Mouse (Mus musculus) kidney, postnatal 36 days (tissue): ENCODE data around the gene Sh3glb2.

Experiments
- DNase-seq, 2 experiments: peaks; one replicate each; pipeline ENCODE4 v3.0.0; 2021 to 2022; ENCODE audit warnings: mixed read lengths in 2 of 2

Sh3glb2 gene

DNA sequence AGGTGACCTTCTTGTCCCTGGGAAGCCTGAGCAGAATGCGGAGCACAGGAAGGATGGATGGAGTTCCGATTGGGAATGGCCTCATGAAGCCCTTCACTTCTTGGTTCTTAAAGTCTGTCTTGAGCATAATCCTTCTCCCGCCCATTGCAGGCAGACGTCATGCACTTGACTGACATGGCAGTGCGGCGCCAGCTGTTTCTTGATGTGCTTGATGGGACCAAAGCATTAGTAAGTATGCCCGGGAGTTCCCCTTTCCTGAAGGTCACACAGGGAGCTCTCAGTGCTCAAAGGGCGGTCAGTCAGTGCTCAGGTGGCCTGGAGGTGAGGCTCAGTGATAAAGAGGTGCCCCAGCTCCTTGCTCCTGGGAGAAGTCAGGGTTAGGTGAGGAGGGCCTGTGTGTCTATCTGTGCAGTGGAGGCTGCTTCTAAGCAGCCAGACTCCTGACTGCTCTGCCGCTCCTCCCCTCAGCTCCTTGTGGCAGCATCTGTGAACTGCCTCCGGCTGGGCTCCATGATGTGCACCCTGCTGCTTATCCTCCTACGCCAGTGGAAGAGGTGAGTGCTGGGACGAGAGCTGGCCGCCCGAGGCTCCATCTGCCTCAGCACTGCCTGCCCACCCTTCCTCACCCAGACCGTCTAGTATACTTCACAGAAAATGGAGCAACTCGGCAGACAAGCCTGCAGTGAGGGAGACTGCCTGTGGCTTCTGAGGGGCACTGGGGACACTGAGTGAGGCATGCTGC lies 22.8 kb downstream of the Sh3glb2 start:
- DNase-seq = no peak

DNA sequence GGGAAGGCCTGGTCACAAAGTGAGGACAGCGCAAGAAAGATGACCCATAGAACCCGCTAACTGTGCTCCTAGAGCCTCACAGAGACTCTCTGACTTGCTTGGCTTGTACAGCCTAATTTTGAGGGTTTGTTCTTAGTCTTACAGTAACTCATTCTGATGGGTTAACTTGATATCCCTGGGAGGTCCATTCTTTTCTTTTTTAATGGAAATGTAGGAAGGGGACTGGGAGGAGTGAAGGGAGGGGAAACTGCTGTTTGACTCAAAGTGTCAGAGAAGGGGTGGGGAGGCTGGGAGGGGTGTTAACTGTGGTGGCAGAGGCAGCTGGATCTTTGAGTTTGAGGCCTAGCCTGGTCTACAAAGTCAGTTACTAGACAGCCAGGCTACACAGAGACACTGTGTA lies 23.8 kb downstream of the Sh3glb2 start:
- no peak for DNase-seq

DNA sequence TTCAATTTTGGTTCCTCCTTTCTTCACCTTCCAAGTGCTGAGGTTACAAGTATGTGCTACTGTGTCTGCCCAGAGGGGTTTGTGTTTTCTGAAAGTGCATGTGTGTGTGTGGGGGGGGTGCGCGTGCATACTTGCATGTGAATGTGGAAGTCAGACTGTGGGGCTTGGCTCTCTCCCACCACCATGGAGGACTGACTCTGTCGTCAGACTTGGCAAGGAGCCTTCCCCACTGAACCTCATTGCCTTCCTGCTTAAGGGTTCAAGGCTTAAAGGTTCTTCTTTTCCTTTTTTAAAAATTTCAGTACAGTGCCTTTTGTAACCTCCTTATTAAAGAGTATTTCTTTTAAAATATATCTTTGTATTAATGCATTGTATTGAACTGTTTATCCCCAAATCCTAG lies 30.3 kb downstream of the Sh3glb2 start:
- no peak for DNase-seq

DNA sequence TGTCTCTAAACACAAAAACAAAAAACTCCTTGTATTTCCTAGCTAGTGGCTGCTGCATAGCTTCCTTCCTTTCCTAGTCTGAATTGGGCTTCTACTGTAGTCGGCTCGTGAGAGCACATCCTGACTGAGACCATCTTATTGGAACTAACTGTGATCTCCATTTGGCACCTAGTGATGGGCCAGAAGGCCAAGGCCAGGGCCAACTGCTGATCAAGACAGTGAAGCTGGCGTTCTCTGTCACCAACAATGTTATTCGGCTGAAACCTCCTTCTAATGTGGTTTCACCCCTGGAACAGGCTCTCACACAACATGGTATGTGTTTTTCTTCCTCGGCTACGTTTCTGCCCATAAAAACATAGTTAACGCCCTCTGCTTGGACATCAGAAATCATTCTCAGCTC lies 31.9 kb downstream of the Sh3glb2 start:
- no peak for DNase-seq

DNA sequence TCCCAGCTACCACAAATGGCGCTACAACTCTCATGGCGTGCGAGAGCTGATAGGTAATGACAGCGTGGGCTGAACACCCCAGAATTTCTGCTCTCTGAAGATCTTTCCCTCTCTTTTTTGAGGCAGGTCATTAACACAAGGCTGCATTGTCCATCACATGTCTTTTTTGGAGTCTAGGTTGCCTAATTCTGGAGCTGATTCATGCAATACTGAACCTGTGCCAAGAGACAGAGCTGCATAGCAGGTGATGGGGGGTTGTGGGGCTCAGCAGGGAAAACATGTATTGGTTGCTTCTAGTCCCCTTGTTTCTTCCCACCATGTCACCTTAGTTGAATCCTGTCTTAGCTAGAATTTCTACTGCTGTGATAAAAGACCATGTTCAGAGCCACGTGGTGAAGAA lies 33.8 kb downstream of the Sh3glb2 start:
- no peak for DNase-seq

DNA sequence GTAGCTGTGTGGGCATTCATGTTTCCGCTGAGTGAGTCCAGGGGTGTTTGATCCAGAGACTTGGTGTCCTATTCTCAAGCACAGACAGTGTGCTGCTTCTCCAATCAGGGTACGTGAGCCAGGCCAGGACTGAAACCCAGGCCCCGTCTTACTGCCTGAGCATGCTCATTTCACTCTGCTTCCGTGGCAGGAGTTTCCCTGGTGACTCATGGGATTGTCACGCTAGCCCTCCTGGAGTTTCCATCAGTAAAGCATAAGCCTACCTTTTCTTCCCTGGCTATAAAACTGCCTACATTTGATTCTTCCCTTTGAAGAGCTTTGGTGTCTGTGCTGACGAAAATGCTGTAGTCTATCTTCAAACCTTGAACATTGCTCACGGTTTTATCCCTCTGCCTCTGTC lies 36.0 kb downstream of the Sh3glb2 start:
- DNase-seq = no peak

DNA sequence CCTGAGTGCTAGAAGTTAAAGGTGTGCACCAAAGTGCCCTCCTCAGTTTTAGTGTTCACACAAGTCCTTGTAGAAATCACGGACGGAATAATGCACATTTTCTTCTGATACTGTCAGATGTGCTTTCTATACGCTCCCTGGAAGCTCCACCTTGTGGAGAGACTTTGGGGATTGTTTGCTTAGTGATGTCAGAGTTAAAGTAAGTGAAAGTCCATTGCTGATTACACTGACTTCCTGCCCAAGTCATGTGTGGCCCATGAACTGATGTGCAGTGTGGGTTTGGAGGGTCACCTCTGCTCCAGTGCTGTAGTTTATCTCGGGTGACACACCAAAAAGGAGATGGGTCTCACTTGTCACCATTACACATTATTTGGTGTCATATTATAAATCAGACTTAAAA lies 39.9 kb downstream of the Sh3glb2 start:
- DNase-seq = no peak

DNA sequence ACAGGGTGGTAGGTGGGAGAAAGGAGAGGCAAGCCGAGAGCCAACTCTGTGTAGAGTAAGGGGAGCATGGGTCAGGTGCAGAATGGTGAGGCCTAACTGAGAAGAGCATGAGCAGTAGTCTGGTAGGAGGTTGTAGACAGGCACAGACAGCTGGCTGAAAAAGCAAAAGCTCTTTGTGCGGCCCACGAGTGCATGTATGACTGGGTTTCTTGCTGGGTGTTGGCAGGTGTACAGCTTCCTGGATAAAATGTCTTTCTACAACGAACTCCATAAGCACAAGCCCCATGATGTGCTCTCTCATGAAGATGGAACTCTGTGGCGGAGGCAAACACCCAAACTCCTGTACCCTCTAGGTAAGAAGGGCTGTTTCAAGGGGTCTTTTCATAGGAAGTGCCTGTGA lies 42.2 kb downstream of the Sh3glb2 start:
- no peak for DNase-seq

DNA sequence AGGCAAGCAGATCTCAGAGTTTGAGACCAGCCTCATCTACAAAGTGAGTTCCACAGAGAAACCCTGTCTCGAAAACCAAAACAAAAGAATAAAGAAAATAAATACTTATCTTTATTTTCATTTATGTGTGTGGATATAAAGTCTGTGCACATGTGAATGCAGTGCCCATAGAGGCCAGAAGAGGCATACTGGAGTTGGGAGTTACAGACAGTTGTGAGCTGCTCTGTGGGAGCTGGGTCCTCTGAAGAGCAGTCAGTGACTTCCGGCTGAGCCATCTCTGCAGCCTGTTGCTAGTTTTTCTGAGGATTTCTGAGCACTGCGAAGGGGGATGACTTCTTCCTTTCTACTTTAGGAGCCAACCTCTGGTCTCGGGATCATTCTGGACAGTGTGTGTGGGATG lies 43.0 kb downstream of the Sh3glb2 start:
- peak in 1 of 2 experiments; percentile 10 for DNase-seq

DNA sequence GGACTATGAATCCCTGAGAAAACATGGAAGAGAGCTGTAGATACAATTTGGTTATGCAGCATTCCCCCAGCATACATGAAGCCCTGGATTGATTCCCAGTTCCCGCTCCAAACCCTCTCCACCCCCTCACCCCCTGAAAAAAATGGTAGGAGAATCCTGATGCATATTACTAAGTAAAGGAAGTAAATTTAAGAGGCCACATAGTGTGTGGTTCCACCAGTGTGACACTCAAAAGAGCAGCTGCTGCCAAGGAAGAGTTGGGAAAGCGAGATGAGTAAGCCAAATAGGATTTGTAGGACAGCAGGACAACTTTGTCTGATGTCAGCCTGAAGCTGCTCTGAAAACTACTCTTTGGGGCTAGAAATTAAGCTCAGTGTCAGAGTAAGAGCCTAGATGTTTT lies 47.7 kb downstream of the Sh3glb2 start:
- DNase-seq = no peak

DNA sequence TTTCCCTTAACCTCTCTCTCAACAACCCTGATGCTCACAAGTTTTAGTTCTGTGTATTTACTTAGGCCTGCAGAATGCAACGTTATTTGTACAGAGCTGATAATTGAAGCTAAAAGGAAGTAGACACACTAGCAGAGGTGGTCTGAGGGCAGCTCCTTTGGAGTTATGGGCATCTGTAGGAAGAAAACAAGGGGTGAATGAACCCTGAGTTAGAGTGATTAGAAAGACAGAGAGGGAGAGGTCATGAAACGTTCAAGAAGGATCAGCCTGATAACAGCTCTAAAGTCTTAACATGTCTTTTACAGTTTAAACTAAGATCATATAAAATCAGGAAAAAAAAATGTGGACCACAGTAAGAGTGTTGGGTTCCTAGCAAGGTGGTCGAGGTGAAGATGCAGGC lies 49.8 kb downstream of the Sh3glb2 start:
- no peak for DNase-seq

DNA sequence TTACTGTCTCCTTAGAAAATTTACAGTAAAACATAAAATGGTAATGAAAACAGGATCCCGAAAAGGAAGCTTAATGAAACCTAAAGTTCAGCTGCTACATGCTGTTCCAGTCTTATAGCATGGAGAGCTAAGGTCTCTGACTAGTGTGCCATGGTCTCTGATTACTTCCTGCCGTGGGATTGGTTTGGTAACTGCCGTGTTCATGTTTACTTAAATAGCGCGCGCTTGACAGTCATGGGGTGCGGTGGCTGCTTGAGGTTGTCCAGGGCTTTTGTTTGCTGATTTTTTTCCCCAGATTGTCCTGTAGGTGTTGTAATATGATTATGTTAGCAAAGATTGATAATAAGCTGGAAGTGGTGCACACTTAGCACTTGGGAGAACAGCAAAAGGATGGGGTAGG lies 53.0 kb downstream of the Sh3glb2 start:
- no peak for DNase-seq

DNA sequence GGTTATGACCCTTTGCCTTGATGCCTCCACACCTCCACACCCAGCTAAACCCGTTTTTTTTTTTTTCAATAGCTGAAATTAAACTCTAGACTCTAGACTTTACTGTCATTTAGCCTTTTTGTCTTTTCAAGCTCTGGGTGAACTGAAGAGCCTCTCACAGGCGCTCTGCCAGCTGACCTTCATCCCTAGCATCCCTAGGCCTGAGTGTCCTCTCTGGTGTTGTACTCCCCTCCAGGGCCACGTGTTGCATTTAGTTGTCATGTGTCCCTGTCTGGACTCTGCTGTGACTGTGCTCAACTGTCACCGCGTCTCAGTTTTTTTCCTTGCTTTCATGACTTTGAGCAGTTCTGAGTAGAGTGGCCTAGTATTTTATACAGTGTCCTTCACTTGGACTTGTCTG lies 59.2 kb downstream of the Sh3glb2 start:
- DNase-seq = peak; percentile 12 to 51

DNA sequence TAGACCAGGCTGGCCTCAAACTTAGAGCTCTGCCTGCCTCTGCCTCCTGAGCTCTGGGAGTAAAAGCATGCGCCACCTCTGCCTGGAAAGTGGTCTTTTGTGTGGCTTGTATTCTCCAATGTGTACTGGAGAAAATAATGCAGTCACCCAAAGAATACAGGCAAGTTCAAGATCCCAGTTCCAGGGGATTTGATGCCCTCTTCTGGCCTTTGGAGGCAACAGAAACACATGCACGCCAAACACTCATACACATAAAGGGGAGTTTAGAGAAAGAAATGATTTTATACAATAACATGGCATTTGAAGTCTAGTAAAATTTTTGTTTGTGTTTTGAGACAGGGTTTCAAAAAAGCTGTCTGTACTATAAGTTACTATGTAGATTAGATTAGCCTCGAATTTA lies 59.6 kb downstream of the Sh3glb2 start:
- peak; percentile 13 to 23 for DNase-seq
